Mouse (Mus musculus): ENCODE data around the gene Vps13d. TPM values are rescaled to one million over a fixed set of nuclear protein-coding genes. Genes with fewer than 3 reads are reported as not detected.

Vps13d gene
- polyA plus RNA-seq, 1 experiment = 23.5 TPM

- H3K27me3 ChIP-seq (ENCODE audit: control insufficient read depth, insufficient read depth, low read length) = no peaks in the 10 kb centered on the region
- WGBS = 95% methylated on average over 3 of the region's 3 CpGs
- H3K36me3 ChIP-seq (ENCODE audit: control insufficient read depth, insufficient read depth, low read length) = peaks cover 68% of the 10 kb centered on the region
- H3K4me1 ChIP-seq (replicated peaks; ENCODE audit: control insufficient read depth, insufficient read depth, low read length) = no peaks in the 10 kb centered on the region; the same call in 1 of the 2 replicates
- TF ChIP-seq POLR2A (IDR thresholded peaks at IDR 0.05; ENCODE audit: control insufficient read depth, extremely low read depth, insufficient read depth, low read length, poor library complexity) = no peak
- TF ChIP-seq CTCF (IDR thresholded peaks at IDR 0.05; ENCODE audit: borderline replicate concordance, control insufficient read depth, extremely low read depth, insufficient read depth, low read length, poor library complexity) = no peak
- H3K27ac ChIP-seq (ENCODE audit: control insufficient read depth, insufficient read depth, low read length) = no peak overlapping the region
- no peak for DNase-seq
- no peak overlapping the region for H3K4me3 ChIP-seq (ENCODE audit: control insufficient read depth, insufficient read depth, low read length)
Measured at GRCm38 (mm10) chr4:145097974-145098373, 96.8 kb downstream of the Vps13d start.

DNA sequence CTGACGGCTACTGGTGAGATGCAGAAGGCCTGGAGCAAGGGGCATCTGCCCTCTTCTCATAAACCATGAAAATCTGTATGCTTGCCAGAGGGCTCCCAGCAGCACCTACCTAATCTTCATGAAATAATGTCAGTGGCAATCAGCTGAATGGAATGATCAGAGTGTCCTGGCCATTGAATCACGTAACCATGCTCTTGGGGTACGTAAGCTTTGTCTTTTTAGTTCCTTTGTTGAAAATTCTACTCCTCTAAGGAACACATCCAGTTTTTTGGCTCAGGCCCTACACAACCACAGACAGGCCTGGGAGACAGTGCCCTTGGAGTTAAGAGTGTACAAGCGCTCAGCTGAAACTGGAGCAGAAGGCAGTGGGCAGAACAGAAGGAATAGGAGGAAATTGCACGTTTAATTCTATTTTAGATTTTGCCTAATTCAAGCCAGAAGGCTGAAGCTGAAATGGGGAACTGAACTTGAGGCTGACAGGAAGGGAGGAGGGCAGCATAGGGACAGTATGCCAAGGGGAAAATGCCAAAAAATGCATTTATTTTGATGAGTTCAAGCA is 98.2 kb downstream of the Vps13d start:
- no peak overlapping the region for H3K4me3 ChIP-seq (ENCODE audit: control insufficient read depth, insufficient read depth, low read length)
- no peak overlapping the region for H3K27ac ChIP-seq (ENCODE audit: control insufficient read depth, insufficient read depth, low read length)
- peaks cover 80% of the 10 kb centered on the region for H3K36me3 ChIP-seq (ENCODE audit: control insufficient read depth, insufficient read depth, low read length)
- DNase-seq = no peak
- no peak for TF ChIP-seq CTCF (IDR thresholded peaks at IDR 0.05; ENCODE audit: borderline replicate concordance, control insufficient read depth, extremely low read depth, insufficient read depth, low read length, poor library complexity)
- no peak for TF ChIP-seq POLR2A (IDR thresholded peaks at IDR 0.05; ENCODE audit: control insufficient read depth, extremely low read depth, insufficient read depth, low read length, poor library complexity)
- 80% methylated on average over 5 of the region's 5 CpGs for WGBS
- no peaks in the 10 kb centered on the region for H3K27me3 ChIP-seq (ENCODE audit: control insufficient read depth, insufficient read depth, low read length)
- no peaks in the 10 kb centered on the region; the same call in 1 of the 2 replicates for H3K4me1 ChIP-seq (replicated peaks; ENCODE audit: control insufficient read depth, insufficient read depth, low read length)

DNA sequence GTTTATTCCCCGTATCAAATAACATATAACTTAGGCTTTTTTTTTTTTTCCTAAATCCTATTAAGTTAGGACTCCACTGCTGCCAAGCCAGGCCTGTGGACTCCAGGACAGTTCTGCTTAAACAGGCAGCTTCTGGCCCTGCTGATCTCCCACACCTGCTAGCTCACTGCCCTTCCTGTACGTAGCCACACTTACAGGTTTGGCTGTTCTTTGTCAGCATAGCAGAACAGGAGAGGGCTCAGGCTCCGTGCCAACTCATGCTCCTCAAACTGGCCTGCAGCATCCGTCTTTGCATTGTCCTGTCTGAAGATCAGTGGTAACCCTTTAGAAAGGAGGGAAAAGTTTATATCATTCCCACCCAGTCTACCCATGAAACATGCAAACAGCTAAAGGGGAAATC is 108.3 kb downstream of the Vps13d start:
- Histone ChIP-seq H3K4me1 (replicated peaks; ENCODE audit: control insufficient read depth, insufficient read depth, low read length) (no peaks in the 10 kb centered on the region; the same call in 1 of the 2 replicates), H3K27me3 (ENCODE audit: control insufficient read depth, insufficient read depth, low read length) (no peaks in the 10 kb centered on the region), H3K36me3 (ENCODE audit: control insufficient read depth, insufficient read depth, low read length) (peaks cover 65% of the 10 kb centered on the region), H3K27ac (ENCODE audit: control insufficient read depth, insufficient read depth, low read length) (no peak overlapping the region), H3K4me3 (ENCODE audit: control insufficient read depth, insufficient read depth, low read length) (no peak overlapping the region)
- TF ChIP-seq CTCF (IDR thresholded peaks at IDR 0.05; ENCODE audit: borderline replicate concordance, control insufficient read depth, extremely low read depth, insufficient read depth, low read length, poor library complexity) = no peak
- TF ChIP-seq POLR2A (IDR thresholded peaks at IDR 0.05; ENCODE audit: control insufficient read depth, extremely low read depth, insufficient read depth, low read length, poor library complexity) = no peak
- no peak for DNase-seq
- WGBS = 95% methylated on average over 4 of the region's 4 CpGs

DNA sequence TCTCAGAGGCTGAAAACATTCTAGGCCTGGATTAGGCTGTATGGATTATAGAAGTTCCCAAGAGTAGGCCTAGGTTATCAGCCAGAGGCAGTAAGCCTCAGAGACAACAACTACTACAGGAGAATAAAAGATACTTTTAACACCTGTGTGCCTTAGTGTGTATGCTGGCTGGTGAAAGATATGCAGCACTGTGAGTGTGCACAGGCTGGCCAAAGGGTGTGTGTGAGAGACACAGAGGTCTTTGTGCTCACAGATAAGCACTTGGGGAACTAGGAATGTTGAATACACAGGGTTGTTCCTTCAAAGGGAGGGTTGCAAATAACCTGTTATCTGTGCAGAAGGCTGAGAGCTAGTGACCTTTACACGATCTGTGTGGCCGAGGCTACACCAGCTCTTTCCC is 115.5 kb downstream of the Vps13d start:
- H3K4me3 ChIP-seq (ENCODE audit: control insufficient read depth, insufficient read depth, low read length) = no peak overlapping the region
- no peaks in the 10 kb centered on the region for H3K27me3 ChIP-seq (ENCODE audit: control insufficient read depth, insufficient read depth, low read length)
- peaks cover 46% of the 10 kb centered on the region for H3K36me3 ChIP-seq (ENCODE audit: control insufficient read depth, insufficient read depth, low read length)
- DNase-seq = no peak
- H3K4me1 ChIP-seq (replicated peaks; ENCODE audit: control insufficient read depth, insufficient read depth, low read length) = no peaks in the 10 kb centered on the region
- TF ChIP-seq POLR2A (IDR thresholded peaks at IDR 0.05; ENCODE audit: control insufficient read depth, extremely low read depth, insufficient read depth, low read length, poor library complexity) (no peak), CTCF (IDR thresholded peaks at IDR 0.05; ENCODE audit: borderline replicate concordance, control insufficient read depth, extremely low read depth, insufficient read depth, low read length, poor library complexity) (no peak)
- H3K27ac ChIP-seq (ENCODE audit: control insufficient read depth, insufficient read depth, low read length) = no peak overlapping the region
- 95% methylated on average over 2 of the region's 2 CpGs for WGBS

DNA sequence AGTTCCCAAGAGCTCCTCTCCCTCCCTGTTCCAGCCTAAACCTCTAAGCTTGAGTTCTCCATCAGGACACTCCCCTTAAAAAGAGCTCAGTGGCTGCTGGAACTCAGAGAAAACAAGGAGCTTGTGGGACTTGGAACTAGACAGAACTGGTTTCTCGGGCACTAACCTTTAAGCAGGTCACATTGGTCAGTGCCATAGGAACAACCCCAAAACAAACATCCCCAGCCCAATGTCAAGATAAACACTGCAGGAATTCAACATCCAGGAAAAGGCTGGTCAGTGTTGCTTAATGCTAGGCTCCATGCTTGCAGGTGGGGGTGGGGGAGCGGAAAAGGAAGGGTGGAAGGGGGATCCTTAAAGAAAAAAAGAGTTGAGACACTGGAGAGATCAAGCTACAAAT is 120.5 kb downstream of the Vps13d start:
- WGBS = 95% methylated on average over 2 of the region's 2 CpGs
- no peaks in the 10 kb centered on the region for H3K27me3 ChIP-seq (ENCODE audit: control insufficient read depth, insufficient read depth, low read length)
- H3K4me3 ChIP-seq (ENCODE audit: control insufficient read depth, insufficient read depth, low read length) = no peak overlapping the region
- H3K27ac ChIP-seq (ENCODE audit: control insufficient read depth, insufficient read depth, low read length) = no peak overlapping the region
- DNase-seq = no peak
- H3K36me3 ChIP-seq (ENCODE audit: control insufficient read depth, insufficient read depth, low read length) = peaks cover 52% of the 10 kb centered on the region
- no peaks in the 10 kb centered on the region for H3K4me1 ChIP-seq (replicated peaks; ENCODE audit: control insufficient read depth, insufficient read depth, low read length)
- no peak for TF ChIP-seq CTCF (IDR thresholded peaks at IDR 0.05; ENCODE audit: borderline replicate concordance, control insufficient read depth, extremely low read depth, insufficient read depth, low read length, poor library complexity)
- no peak for TF ChIP-seq POLR2A (IDR thresholded peaks at IDR 0.05; ENCODE audit: control insufficient read depth, extremely low read depth, insufficient read depth, low read length, poor library complexity)

DNA sequence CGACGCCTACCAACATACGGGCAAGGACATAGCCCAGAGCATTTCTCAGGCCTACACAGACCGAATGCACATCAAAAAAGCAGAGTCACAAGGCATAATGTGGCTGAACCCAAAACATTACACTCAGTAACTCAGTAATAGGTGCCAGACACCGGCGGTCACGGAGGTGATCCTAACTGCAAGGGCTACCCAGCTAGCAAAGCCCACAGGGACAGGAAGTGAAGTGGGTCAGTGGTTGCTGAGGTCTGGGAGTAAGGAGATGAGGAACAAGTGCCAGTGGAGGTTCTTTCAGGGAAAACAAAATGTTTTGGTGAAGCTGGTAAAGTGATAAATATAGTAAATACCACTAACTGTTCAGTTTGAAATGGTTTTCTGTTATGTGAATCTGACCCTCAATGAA is 121.1 kb downstream of the Vps13d start:
- Histone ChIP-seq H3K27me3 (ENCODE audit: control insufficient read depth, insufficient read depth, low read length) (no peaks in the 10 kb centered on the region), H3K4me1 (replicated peaks; ENCODE audit: control insufficient read depth, insufficient read depth, low read length) (no peaks in the 10 kb centered on the region), H3K36me3 (ENCODE audit: control insufficient read depth, insufficient read depth, low read length) (peaks cover 52% of the 10 kb centered on the region), H3K4me3 (ENCODE audit: control insufficient read depth, insufficient read depth, low read length) (no peak overlapping the region), H3K27ac (ENCODE audit: control insufficient read depth, insufficient read depth, low read length) (no peak overlapping the region)
- 67% methylated on average over 7 of the region's 7 CpGs for WGBS
- no peak for DNase-seq
- no peak for TF ChIP-seq POLR2A (IDR thresholded peaks at IDR 0.05; ENCODE audit: control insufficient read depth, extremely low read depth, insufficient read depth, low read length, poor library complexity)
- no peak for TF ChIP-seq CTCF (IDR thresholded peaks at IDR 0.05; ENCODE audit: borderline replicate concordance, control insufficient read depth, extremely low read depth, insufficient read depth, low read length, poor library complexity)

GRCm38 (mm10) chr4:145071942-145072341 is 122.9 kb downstream of the Vps13d start:
- DNase-seq = no peak

More at GRCm38 (mm10) chr4:145071942-145072341, 122.9 kb downstream of the Vps13d start:
- no peak overlapping the region for H3K4me3 ChIP-seq (ENCODE audit: control insufficient read depth, insufficient read depth, low read length)
- H3K27me3 ChIP-seq (ENCODE audit: control insufficient read depth, insufficient read depth, low read length) = no peaks in the 10 kb centered on the region
- H3K27ac ChIP-seq (ENCODE audit: control insufficient read depth, insufficient read depth, low read length) = no peak overlapping the region
- H3K4me1 ChIP-seq (replicated peaks; ENCODE audit: control insufficient read depth, insufficient read depth, low read length) = no peaks in the 10 kb centered on the region
- WGBS = 95% methylated on average over 7 of the region's 7 CpGs
- TF ChIP-seq CTCF (IDR thresholded peaks at IDR 0.05; ENCODE audit: borderline replicate concordance, control insufficient read depth, extremely low read depth, insufficient read depth, low read length, poor library complexity) = no peak
- TF ChIP-seq POLR2A (IDR thresholded peaks at IDR 0.05; ENCODE audit: control insufficient read depth, extremely low read depth, insufficient read depth, low read length, poor library complexity) = no peak
- peaks cover 50% of the 10 kb centered on the region for H3K36me3 ChIP-seq (ENCODE audit: control insufficient read depth, insufficient read depth, low read length)
